Mouse (Mus musculus) A20 (cell line): ENCODE results near the gene Gpx4.
"Not testable (repeated sequence)": the region's sequence is repeated elsewhere in the genome, so short reads cannot be mapped to it uniquely, and the experiment has no call there.

Experiments used
- DNase-seq: peaks from one replicate; pipeline ENCODE4 v3.0.0-alpha.2; 2011; ENCODE audit warnings: low read depth, low spot score

Gene Gpx4

DNA sequence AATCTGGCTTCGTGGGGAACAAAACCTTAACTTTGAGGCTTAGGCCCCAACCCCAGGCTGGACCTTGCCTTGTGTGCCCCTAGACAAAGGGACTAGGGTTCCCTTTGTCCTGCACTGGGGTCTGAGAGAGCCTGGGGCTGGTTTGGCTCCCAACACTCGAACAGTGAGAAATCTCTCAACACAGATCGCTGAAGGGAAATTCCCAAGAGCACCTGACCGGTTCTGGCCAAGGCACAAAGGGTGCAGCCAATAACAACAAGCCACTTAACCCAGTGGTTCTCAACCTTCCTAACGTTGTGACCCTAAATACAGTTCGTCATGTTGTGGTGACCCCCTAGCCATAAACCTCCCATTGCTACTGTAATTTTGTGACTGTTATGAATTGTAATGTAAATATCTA is 3.3 kb downstream of the Gpx4 start:
- DNase-seq: peak; percentile 22

DNA sequence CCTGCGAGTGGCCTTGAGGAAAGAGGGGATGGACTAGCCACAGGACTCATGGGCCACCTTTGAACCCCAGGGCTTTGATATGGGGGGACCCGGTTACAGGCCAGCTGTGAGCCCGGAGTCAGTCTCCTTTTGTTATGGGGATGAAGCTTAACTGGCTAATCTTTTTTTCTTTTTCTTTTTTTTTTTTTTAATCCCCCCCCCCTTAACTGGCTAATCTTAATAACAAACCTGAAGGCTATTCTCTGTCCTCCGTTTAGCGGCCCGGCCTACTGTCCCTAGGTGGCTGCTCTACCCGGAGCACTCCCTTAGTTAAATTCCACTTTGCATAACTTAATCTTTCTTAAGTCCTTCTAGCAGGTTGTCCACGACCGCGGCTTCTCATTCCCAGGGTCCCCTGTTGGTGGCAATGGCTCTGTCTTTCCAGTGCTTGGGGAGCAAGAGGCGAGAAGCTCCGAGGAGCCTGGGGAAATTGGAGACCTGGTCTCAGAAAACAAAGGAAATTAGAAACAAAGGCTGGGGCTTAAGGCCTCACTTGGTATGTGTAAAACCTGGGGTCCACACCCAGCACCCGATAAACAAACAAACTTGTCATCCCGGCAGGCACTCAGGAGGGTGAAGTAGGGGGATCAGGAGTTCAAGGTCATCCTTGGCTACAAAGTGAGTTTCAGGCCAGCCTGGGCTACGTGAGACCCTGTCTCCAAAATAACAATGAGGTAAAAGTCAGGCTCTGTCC is 4.1 kb downstream of the Gpx4 start:
- no peak for DNase-seq

DNA sequence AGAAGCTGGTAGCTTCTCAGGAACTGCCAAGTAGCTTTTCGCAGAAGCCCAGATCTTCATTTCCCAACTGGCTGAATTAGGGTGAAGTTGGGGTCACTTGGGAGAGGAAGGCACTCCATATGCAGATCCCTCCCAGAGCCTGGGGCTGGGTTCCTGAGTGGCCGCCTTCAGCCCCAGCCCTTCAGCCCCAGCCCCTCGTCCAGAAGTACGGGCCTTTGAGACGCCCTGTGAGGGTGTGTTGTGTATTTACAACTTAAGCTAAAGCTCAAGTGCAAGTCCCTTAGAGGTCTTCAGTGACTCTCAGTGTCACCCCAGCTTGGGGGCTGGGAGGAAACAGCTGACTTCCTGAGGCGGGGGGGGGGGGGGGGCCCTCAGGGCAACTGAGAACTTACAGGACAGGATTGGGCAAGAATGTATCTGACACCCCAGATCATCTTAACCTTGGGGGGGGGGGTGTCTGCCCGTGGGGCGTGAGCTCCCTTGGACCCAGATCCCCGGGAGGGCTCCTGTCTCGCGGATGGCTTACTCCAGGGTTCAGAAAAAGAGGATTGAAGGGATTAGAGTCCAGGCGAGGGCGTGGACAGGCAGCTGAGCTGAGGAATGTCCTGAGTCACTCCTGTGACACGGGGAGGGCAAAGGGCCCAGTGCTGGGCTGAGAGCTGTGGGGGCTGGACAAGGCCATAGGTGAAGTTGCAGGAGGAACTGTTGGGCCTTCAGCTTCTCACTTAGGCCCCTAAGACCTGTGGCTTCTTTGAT is 4.8 kb downstream of the Gpx4 start:
- DNase-seq: no peak

DNA sequence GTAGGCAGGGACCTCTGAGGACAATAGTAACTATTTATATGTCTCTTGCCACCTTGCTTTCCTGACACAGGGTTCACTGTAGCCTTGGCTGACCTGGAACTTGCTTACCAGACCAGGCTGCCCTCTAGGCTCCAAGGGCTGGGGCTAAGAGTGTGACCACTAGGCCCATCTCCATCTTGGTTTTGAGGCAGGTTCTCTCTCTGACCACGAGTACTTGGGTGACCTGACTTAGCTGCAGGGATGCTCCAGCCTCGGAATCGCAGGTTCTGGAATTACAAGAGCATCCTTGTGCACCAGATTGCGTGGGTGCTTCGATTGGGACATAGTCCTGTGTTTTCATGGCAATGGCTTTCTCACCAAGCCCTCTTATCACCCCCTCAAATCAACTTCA is 5.4 kb downstream of the Gpx4 start:
- no peak for DNase-seq

DNA sequence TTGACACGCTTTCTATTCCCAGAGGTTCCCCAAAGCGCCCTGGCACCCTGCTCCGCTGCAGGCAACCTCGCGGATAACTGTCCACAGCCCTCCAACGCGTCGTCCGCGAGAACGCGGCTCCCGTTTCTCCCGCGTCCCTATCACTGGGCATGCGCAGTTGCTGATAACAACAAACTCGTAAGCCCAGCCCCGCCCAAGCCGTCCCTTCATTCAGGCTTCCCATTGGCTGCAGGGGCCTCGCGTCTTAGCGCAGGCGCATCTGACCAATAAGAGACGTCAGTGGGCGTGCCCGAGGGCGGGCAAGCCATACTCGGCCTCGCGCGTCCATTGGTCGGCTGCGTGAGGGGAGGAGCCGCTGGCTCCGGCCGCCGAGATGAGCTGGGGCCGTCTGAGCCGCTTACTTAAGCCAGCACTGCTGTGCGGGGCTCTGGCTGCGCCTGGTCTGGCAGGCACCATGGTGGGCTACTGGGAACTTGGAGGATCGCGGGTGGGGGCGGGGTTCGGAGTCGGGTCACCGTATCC is 6.4 kb downstream of the Gpx4 start:
- DNase-seq: peak; percentile 100

DNA sequence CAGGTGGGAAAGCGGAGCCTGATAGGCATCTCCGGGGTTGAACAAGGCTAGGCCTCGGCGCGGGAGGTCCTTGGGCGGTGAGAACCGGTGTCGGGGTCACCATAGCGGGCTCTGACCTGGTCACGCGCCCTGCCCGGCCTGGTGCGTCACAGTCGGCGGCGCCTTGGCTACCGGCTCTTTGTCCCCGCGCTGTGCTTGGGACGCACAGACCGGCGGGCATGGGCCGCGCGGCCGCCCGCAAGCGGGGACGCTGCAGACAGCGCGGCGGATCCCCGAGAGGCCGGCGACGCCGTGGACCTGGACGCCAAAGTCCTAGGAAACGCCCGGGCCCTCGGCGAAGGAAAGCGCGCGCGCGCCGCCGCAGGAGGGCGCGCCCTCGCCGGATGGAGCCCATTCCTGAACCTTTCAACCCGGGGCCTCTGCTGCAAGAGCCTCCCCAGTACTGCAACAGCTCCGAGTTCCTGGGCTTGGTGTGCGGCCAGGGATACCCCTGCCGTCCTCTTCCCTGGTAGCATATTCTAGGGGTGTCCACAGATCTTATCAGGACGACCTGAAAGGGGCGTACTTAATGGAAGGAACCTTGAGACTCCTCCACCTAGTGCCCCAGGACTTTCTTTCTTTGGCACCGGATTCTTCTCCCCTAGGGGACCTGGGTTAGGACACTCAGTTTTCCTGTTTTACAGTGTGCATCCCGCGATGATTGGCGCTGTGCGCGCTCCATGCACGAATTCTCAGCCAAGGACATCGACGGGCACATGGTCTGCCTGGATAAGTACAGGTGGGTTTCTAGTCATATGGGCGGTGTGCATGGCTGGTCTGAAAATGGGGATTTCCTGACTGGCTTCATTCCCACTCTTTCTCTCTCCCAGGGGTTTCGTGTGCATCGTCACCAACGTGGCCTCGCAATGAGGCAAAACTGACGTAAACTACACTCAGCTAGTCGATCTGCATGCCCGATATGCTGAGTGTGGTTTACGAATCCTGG is 7.2 kb downstream of the Gpx4 start:
- DNase-seq: peak; percentile 78

DNA sequence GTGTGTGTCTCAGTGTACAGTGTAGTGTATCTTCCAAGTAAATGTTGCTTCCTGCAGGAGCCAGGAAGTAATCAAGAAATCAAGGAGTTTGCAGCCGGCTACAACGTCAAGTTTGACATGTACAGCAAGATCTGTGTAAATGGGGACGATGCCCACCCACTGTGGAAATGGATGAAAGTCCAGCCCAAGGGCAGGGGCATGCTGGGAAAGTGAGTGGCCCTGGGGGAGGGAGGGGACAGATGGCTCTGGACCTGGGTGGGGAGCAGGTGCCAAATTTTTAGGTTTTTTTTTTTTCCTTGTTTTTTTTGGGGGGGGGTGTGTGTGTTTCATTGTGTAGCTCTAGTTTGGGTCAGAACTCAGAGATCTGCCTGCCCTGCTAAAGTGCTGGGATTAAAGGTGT is 7.9 kb downstream of the Gpx4 start:
- not testable (repeated sequence) for DNase-seq

DNA sequence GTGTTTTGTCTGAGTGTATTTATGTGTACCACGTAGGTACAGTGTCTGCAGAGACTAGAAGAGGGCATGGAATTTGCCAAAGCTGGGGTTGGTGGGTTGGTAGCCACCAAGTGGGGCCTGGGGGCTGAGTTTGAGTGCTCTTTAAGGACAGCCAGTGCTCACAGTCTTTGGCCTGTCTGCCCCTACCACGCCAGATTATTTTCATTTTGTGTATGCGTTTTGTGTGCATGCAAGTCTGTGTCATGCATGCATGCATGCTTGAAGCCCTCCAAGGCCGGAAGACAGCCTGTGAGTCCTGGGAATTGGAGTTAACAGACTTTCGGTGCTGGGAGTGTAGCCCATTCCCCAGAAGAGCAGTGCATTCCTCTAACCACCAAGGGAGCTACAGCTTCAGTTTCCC is 8.4 kb downstream of the Gpx4 start:
- DNase-seq: no peak

DNA sequence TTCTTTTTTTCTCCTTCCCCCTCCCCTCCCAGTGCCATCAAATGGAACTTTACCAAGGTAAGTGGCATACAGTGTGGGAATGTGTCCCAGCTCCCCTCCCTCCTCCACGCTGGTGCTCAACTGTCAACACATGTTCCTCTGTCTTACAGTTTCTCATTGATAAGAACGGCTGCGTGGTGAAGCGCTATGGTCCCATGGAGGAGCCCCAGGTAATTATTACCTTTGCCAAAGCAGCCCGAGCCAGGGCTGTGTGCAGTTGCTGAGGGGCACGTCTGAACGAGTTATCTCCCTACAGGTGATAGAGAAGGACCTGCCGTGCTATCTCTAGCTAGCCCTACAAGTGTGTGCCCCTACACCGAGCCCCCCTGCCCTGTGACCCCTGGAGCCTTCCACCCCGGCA is 8.9 kb downstream of the Gpx4 start:
- no peak for DNase-seq

DNA sequence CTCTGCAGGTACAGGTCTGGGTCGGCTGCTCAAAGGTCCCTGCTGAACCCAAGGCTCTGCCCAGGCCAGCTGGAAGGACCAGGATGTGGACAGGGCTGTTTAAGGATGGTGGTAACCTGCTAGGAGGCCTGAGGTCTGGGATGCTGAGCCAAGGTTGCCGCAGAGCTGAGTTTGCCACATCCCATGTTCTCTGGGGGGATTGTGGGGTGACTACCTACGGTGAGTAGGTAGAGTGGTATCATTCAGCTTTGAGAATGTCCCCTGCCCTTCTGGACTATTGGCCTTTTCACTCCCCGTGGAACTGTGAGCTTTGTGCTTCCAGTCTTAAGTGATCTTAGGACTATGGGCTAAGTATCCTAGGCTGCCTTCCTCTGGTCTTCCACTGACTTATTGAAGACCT is 9.5 kb downstream of the Gpx4 start:
- DNase-seq: no peak

DNA sequence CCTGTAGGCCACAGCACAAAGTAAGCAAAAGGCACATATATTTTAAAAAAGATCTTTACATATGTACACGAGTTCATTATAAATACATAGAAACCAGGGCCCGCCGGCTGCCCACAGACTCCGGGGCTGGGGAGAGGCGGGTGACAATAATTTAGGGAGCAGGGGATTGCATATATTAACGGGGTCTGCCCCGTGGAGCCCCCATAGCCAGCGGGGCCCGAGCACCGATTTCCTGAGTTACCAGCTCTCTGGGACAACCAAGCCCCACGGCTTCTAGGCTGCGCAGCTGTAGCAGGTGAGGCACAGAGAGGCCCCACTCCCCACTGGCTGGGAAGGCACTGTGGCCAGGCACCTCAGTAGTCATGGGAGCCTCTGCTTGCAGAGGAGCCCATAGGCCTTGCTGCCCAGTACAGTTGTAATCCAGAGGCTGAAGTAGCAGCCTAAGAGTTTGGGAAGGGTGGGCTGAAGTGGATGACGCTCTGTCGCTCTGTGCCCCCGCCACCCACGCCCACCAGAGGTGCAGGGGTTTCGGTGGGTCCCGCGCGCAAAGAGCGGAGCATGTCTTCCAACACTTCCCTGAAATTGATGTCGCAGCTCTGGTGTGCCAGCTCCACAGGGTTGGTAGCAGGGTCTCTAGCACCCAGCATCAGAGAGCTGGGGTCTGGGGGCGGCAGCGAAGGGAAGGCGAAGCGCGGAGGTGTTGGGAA is 10.2 kb downstream of the Gpx4 start:
- DNase-seq: no peak

DNA sequence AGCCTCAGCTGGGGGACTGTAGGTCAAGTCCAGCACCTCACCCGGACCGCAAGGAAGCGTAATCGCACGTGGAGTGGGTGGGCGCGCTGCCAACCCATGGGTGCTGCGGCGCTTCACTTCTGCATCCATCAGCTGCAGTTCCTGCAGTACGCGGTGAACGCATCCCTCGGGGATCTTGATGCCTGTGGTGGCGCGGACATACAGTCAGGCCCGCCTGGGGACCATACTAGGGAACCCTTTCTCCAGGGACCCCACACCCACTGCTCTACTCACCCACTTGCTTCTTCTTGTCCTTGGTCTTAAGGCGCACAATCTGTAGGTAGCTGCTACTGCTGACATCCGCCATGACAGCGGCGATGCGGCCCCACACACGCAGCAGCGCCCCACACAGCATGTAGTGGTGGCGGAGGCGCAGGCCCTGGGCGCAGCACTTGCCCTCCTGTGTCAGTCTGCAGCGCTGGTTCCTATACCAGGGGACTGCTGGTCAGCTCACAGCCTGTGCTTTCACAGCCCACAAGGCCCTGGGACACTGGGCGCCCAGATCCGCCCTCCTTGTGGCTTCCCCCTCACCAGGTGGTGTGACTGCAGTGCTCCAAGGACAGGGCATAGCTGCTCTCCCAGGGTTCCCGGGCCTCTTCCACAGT is 10.8 kb downstream of the Gpx4 start:
- no peak for DNase-seq

DNA sequence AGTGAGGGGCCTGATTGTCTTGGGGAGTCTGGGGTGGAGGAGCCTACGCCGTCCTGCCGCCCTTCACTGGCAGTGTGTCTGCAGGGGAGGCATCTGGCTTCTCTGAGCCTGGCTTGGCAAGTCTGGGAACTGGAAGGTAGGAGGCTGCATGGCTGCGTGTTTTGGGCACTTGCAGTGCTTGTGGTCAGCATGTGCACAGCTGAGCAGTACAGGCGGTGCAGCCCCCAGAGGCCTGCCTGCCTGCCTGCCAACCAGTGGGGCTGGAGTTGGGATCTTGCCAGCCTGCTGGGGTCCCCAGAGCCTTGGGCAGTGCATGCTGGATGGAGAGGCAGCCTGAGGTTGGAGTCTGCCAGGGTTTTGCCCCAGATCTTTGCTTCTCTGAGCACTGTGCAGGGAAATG is 16.1 kb downstream of the Gpx4 start:
- no peak for DNase-seq

DNA sequence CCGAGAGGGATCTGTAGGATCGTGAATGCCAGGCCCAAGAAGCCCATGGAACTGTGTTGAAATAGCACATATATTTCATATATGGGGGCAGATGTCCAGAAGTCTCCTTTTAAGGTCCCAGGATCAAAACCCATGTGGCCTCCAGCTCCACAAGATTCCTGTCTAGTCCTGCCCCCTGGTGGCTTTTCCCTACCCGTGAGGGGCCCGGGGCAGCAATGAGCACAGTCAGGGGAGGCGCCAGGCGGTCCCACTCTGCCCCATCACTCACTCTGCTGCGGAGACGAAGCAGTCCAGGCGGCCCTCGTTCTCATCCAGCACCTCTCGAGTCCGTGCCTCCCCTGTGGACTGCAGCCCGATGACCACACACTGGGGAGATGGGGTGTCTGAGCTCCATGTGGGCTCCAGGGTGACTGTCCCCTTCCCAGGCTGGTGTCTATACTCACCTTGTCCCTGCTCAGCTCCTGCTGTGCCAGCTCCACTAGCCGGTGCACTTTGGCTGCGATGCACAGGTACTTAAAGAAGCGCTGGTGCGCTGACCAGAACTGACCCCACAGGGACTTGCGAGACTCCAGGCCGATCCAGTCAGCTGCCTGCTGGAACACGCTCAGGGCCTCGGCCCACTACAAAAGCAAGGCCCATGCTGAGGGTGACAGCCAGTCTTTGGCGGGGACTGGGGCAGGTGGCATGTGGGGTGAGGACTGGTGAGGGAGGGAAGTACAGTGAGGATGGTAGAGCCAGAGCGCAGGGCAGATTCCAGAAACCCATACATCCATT is 17.1 kb downstream of the Gpx4 start:
- DNase-seq: no peak

DNA sequence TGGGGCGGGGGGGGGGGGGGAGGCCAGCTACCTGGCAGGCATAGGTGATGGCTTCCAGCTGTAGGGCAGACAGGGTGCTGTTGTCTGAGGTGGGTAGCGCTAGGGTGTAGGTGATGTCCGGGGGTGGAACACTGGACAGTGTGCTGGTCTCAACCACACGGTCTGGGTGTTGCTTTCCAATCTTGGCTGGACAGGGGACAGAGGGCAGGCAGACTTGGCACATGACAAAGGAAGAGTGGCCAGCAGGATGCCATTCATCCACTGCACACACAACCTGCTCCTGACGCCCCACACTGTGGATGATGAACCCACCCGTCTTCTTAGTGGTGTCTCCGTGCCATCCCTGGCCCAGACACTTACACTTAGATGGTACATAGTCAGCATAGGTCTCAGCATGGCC is 22.3 kb downstream of the Gpx4 start:
- DNase-seq: no peak

DNA sequence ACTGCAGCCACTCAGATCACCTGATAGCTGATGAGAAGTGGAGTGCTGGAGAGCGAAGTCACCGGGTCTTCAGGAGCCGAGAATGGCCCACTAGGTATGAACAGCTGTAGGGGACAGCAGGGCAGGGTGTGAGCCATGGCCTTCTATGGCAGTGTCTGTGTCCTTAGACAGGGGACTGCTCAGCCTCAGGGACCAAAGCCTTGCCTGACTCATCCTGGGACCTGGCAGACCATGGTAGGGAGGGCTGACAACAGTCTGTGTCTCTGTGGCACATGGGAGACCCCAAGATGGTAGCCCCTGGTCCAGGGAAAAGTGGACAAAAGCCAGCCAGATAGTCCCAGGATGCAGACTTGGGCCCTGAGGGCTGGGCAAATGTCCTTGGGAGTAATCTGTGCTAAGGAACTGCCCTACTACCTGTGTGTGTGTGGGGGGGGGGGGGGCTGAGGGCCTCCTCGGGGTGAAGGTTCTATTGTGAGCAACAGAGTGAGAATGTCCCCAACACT is 23.0 kb downstream of the Gpx4 start:
- no peak for DNase-seq

DNA sequence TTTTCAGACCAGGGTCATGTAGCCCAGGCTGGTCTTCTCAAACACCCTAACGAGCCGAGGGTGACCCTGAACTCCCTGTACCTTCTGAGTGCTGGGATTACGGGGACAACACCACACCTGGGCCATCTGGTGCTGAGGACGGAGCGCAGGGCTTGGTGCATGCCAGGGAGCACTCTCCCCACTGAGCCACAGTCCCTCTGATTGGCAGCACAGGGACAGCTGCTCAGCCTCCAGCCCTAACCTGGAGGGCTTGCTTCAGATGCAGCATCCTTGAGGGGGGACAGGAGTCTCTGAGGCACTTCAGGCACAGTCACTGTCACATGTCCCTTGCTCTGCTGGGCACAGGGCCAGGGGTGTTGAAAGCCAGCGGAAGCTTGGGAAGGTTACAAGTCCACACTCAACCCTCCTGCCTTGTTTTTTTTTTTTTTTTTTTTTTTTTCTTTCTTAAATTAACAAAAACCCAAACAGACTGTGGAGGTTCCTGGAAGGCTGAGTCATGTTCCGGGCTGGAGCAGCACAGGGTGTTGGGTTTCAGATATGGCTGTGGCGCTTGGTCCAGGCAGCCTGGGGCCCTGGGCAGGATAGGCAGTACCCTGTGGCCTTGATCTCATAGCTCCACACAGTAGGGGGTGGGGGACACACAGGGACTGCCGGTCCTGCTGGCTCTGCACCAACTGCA is 24.0 kb downstream of the Gpx4 start:
- DNase-seq: no peak

DNA sequence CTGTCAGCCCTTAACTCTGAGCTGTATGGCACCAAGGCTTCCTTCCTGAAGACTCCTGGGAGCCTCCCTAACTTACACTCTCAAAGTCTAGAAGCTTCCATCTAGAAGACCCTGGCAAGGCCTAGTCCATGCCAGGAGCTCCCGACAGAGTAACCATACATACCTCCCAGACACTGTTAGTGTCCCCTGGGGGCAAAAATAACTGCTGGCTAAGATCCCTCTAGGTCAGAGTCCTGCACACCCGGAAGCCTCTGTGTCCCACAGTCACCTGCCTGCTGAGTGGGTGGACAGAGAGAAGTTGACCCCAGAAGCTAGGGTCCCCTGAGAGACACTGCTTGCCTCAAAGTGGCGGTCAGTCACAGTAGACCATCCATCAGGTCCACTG is 24.5 kb downstream of the Gpx4 start:
- DNase-seq: no peak
